Mouse (Mus musculus) thymus, adult 2 months (tissue): ENCODE data around the gene Tedc2.

Experiments
- CTCF ChIP-seq: fragments of 200-500 bp; IDR thresholded peaks from 2 replicates; pipeline ENCODE4 v1.5.1; 2012; ENCODE audit warnings: mild to moderate bottlenecking, control low read depth, low read length, moderate library complexity, borderline replicate concordance; ENCODE audit not compliant: control insufficient read depth, poor library complexity, insufficient read depth; ENCODE audit errors: extremely low read depth
- POLR2A ChIP-seq: fragments of 200-500 bp; IDR thresholded peaks from 2 replicates; pipeline ENCODE4 v1.6.1; 2012; ENCODE audit warnings: mild to moderate bottlenecking, low read length, control low read depth, moderate library complexity; ENCODE audit not compliant: control insufficient read depth, poor library complexity, insufficient read depth; ENCODE audit errors: extremely low read depth

DNA sequence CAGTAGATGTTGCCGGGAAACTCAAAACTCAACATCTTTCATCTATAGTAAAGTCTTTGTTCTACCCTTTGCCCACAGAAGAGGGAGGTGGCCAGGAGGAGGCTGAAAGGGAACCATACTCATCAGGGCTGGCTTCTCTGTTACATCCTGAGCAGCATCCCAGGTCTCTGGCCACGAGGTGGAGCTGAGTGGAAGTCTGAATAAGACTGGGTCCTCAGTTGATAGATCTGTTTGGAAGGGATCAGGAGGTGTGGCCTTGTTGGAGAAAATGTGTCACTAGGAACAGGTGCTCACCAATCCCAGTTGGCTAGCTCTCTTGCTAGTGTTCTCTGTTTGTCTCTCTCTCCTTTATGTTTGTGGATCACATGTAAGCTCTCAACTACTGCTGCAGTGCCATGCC is 25.3 kb downstream of the Tedc2 start:
- TF ChIP-seq POLR2A (no peak), CTCF (no peak)
